Mouse (Mus musculus): ENCODE results near the gene Slc28a3. TPM values are rescaled to one million over a fixed set of nuclear protein-coding genes. Genes with fewer than 3 reads are reported as not detected.

Slc28a3 gene
- 0.01 TPM in 1 of 2 replicates, not detected in the other for polyA plus RNA-seq (2015; fragmentation: Nextera tagmentation; extraction: Ambion mirVana)

- H3K27me3 ChIP-seq (ENCODE audit: control insufficient read depth, insufficient read depth, low read depth, low read length), result peaks cover 2% of the 10 kb centered on the region; the same call in 1 of the 2 replicates
- H3K9me3 ChIP-seq (replicated peaks; ENCODE audit: control insufficient read depth, low read length), result no peaks in the 10 kb centered on the region
- WGBS (ENCODE audit: insufficient replicate concordance), result 12% methylated on average over 12 of the region's 12 CpGs
- no peaks in the 10 kb centered on the region for H3K4me1 ChIP-seq (ENCODE audit: control insufficient read depth, low read depth, low read length)
- H3K9ac ChIP-seq (ENCODE audit: low read depth, low read length), result no peak within 1 kb of the TSS
- ATAC-seq (ENCODE audit: low read depth), result no peak
- no peak within 1 kb of the TSS for H3K4me2 ChIP-seq (ENCODE audit: low read depth, low read length)
- no peaks in the 10 kb centered on the region for H3K36me3 ChIP-seq (ENCODE audit: control insufficient read depth, insufficient read depth)
- no peak within 1 kb of the TSS for H3K4me3 ChIP-seq (ENCODE audit: low read depth, low read length)
- H3K27ac ChIP-seq (ENCODE audit: low read length), result no peak within 1 kb of the TSS
Observed at GRCm38 (mm10) chr13:58610716-58611115, at the start of gene Slc28a3. Slc28a3 (minus strand) TSS chr13:58610877.

- Histone ChIP-seq H3K36me3 (ENCODE audit: control insufficient read depth, insufficient read depth) (no peaks in the 10 kb centered on the region), H3K4me2 (ENCODE audit: low read depth, low read length) (no peak overlapping the region), H3K27me3 (ENCODE audit: control insufficient read depth, insufficient read depth, low read depth, low read length) (no peaks in the 10 kb centered on the region), H3K9me3 (replicated peaks; ENCODE audit: control insufficient read depth, low read length) (no peaks in the 10 kb centered on the region), H3K27ac (ENCODE audit: low read length) (no peak overlapping the region), H3K4me1 (ENCODE audit: control insufficient read depth, low read depth, low read length) (no peaks in the 10 kb centered on the region), H3K9ac (ENCODE audit: low read depth, low read length) (no peak overlapping the region), H3K4me3 (ENCODE audit: low read depth, low read length) (no peak overlapping the region)
- 36% methylated on average over 9 of the region's 9 CpGs for WGBS (ENCODE audit: insufficient replicate concordance)
- no peak for ATAC-seq (ENCODE audit: low read depth)
Observed at GRCm38 (mm10) chr13:58657987-58658386, 47.3 kb upstream of the Slc28a3 start.

GRCm38 (mm10) chr13:58656885-58657284 is 46.2 kb upstream of the Slc28a3 start:
- Histone ChIP-seq H3K27me3 (ENCODE audit: control insufficient read depth, insufficient read depth, low read depth, low read length) (no peaks in the 10 kb centered on the region), H3K9ac (ENCODE audit: low read depth, low read length) (no peak overlapping the region), H3K4me3 (ENCODE audit: low read depth, low read length) (no peak overlapping the region), H3K9me3 (replicated peaks; ENCODE audit: control insufficient read depth, low read length) (no peaks in the 10 kb centered on the region), H3K27ac (ENCODE audit: low read length) (no peak overlapping the region), H3K4me1 (ENCODE audit: control insufficient read depth, low read depth, low read length) (no peaks in the 10 kb centered on the region), H3K4me2 (ENCODE audit: low read depth, low read length) (no peak overlapping the region), H3K36me3 (ENCODE audit: control insufficient read depth, insufficient read depth) (no peaks in the 10 kb centered on the region)
- no peak for ATAC-seq (ENCODE audit: low read depth)
- 51% methylated on average over 3 of the region's 3 CpGs for WGBS (ENCODE audit: insufficient replicate concordance)

GRCm38 (mm10) chr13:58655552-58655951 is 44.9 kb upstream of the Slc28a3 start:
- Histone ChIP-seq H3K36me3 (ENCODE audit: control insufficient read depth, insufficient read depth) (no peaks in the 10 kb centered on the region), H3K27me3 (ENCODE audit: control insufficient read depth, insufficient read depth, low read depth, low read length) (no peaks in the 10 kb centered on the region), H3K4me2 (ENCODE audit: low read depth, low read length) (no peak overlapping the region), H3K9me3 (replicated peaks; ENCODE audit: control insufficient read depth, low read length) (no peaks in the 10 kb centered on the region), H3K9ac (ENCODE audit: low read depth, low read length) (no peak overlapping the region), H3K4me1 (ENCODE audit: control insufficient read depth, low read depth, low read length) (no peaks in the 10 kb centered on the region), H3K27ac (ENCODE audit: low read length) (no peak overlapping the region), H3K4me3 (ENCODE audit: low read depth, low read length) (no peak overlapping the region)
- ATAC-seq (ENCODE audit: low read depth), result no peak
- WGBS (ENCODE audit: insufficient replicate concordance), result 64% methylated on average over 10 of the region's 10 CpGs

- no peaks in the 10 kb centered on the region for H3K9me3 ChIP-seq (replicated peaks; ENCODE audit: control insufficient read depth, low read length)
- no peak overlapping the region for H3K27ac ChIP-seq (ENCODE audit: low read length)
- no peak for ATAC-seq (ENCODE audit: low read depth)
- H3K4me2 ChIP-seq (ENCODE audit: low read depth, low read length), result no peak overlapping the region
- H3K9ac ChIP-seq (ENCODE audit: low read depth, low read length), result no peak overlapping the region
- H3K27me3 ChIP-seq (ENCODE audit: control insufficient read depth, insufficient read depth, low read depth, low read length), result no peaks in the 10 kb centered on the region
- H3K36me3 ChIP-seq (ENCODE audit: control insufficient read depth, insufficient read depth), result no peaks in the 10 kb centered on the region
- H3K4me3 ChIP-seq (ENCODE audit: low read depth, low read length), result no peak overlapping the region
- 15% methylated on average over 6 of the region's 6 CpGs for WGBS (ENCODE audit: insufficient replicate concordance)
- no peaks in the 10 kb centered on the region for H3K4me1 ChIP-seq (ENCODE audit: control insufficient read depth, low read depth, low read length)
Observed at GRCm38 (mm10) chr13:58640330-58640729, 29.7 kb upstream of the Slc28a3 start.

- Histone ChIP-seq H3K27ac (ENCODE audit: low read length) (no peak overlapping the region), H3K9ac (ENCODE audit: low read depth, low read length) (no peak overlapping the region), H3K27me3 (ENCODE audit: control insufficient read depth, insufficient read depth, low read depth, low read length) (no peaks in the 10 kb centered on the region), H3K4me2 (ENCODE audit: low read depth, low read length) (no peak overlapping the region), H3K4me1 (ENCODE audit: control insufficient read depth, low read depth, low read length) (no peaks in the 10 kb centered on the region), H3K4me3 (ENCODE audit: low read depth, low read length) (no peak overlapping the region), H3K9me3 (replicated peaks; ENCODE audit: control insufficient read depth, low read length) (no peaks in the 10 kb centered on the region), H3K36me3 (ENCODE audit: control insufficient read depth, insufficient read depth) (no peaks in the 10 kb centered on the region)
- WGBS (ENCODE audit: insufficient replicate concordance), result 57% methylated on average over 4 of the region's 4 CpGs
- ATAC-seq (ENCODE audit: low read depth), result no peak
Observed at GRCm38 (mm10) chr13:58638950-58639349, 28.3 kb upstream of the Slc28a3 start.

- no peak overlapping the region for H3K27ac ChIP-seq (ENCODE audit: low read length)
- no peaks in the 10 kb centered on the region for H3K4me1 ChIP-seq (ENCODE audit: control insufficient read depth, low read depth, low read length)
- H3K4me3 ChIP-seq (ENCODE audit: low read depth, low read length), result no peak overlapping the region
- no peaks in the 10 kb centered on the region for H3K27me3 ChIP-seq (ENCODE audit: control insufficient read depth, insufficient read depth, low read depth, low read length)
- H3K9me3 ChIP-seq (replicated peaks; ENCODE audit: control insufficient read depth, low read length), result no peaks in the 10 kb centered on the region
- no peak overlapping the region for H3K4me2 ChIP-seq (ENCODE audit: low read depth, low read length)
- H3K36me3 ChIP-seq (ENCODE audit: control insufficient read depth, insufficient read depth), result no peaks in the 10 kb centered on the region
- H3K9ac ChIP-seq (ENCODE audit: low read depth, low read length), result no peak overlapping the region
- no peak for ATAC-seq (ENCODE audit: low read depth)
- WGBS (ENCODE audit: insufficient replicate concordance), result 7% methylated on average over 13 of the region's 13 CpGs
Observed at GRCm38 (mm10) chr13:58637360-58638002, 26.8 kb upstream of the Slc28a3 start.

- Histone ChIP-seq H3K9me3 (replicated peaks; ENCODE audit: control insufficient read depth, low read length) (no peaks in the 10 kb centered on the region), H3K27ac (ENCODE audit: low read length) (no peak overlapping the region), H3K4me1 (ENCODE audit: control insufficient read depth, low read depth, low read length) (no peaks in the 10 kb centered on the region), H3K9ac (ENCODE audit: low read depth, low read length) (no peak overlapping the region), H3K36me3 (ENCODE audit: control insufficient read depth, insufficient read depth) (no peaks in the 10 kb centered on the region), H3K27me3 (ENCODE audit: control insufficient read depth, insufficient read depth, low read depth, low read length) (no peaks in the 10 kb centered on the region), H3K4me3 (ENCODE audit: low read depth, low read length) (no peak overlapping the region), H3K4me2 (ENCODE audit: low read depth, low read length) (no peak overlapping the region)
- WGBS (ENCODE audit: insufficient replicate concordance), result 36% methylated on average over 4 of the region's 4 CpGs
- no peak for ATAC-seq (ENCODE audit: low read depth)
Observed at GRCm38 (mm10) chr13:58633887-58634286, 23.2 kb upstream of the Slc28a3 start.

- H3K36me3 ChIP-seq (ENCODE audit: control insufficient read depth, insufficient read depth), result no peaks in the 10 kb centered on the region
- H3K9ac ChIP-seq (ENCODE audit: low read depth, low read length), result no peak overlapping the region
- H3K27me3 ChIP-seq (ENCODE audit: control insufficient read depth, insufficient read depth, low read depth, low read length), result no peaks in the 10 kb centered on the region
- H3K27ac ChIP-seq (ENCODE audit: low read length), result no peak overlapping the region
- H3K4me1 ChIP-seq (ENCODE audit: control insufficient read depth, low read depth, low read length), result no peaks in the 10 kb centered on the region
- ATAC-seq (ENCODE audit: low read depth), result no peak
- H3K9me3 ChIP-seq (replicated peaks; ENCODE audit: control insufficient read depth, low read length), result no peaks in the 10 kb centered on the region
- no peak overlapping the region for H3K4me2 ChIP-seq (ENCODE audit: low read depth, low read length)
- WGBS (ENCODE audit: insufficient replicate concordance), result 42% methylated on average over 10 of the region's 10 CpGs
- H3K4me3 ChIP-seq (ENCODE audit: low read depth, low read length), result no peak overlapping the region
Observed at GRCm38 (mm10) chr13:58630756-58631155, 20.1 kb upstream of the Slc28a3 start.
